Mouse (Mus musculus): ENCODE results near the gene Efr3b. TPM values are rescaled to one million over a fixed set of nuclear protein-coding genes. Genes with fewer than 3 reads are reported as not detected.

Gene Efr3b
- total RNA-seq, 1 experiment from 2014 or later: 1.3 TPM

GRCm38 (mm10) chr12:4039046-4039445, 331 bp upstream of the Efr3b start:
- ATAC-seq (replicated peaks; ENCODE audit: low read depth, poor library complexity, severe bottlenecking): no peak

- ATAC-seq (replicated peaks; ENCODE audit: low read depth, poor library complexity, severe bottlenecking): no peak
Observed at GRCm38 (mm10) chr12:4037511-4037910, 1.2 kb downstream of the Efr3b start.

DNA sequence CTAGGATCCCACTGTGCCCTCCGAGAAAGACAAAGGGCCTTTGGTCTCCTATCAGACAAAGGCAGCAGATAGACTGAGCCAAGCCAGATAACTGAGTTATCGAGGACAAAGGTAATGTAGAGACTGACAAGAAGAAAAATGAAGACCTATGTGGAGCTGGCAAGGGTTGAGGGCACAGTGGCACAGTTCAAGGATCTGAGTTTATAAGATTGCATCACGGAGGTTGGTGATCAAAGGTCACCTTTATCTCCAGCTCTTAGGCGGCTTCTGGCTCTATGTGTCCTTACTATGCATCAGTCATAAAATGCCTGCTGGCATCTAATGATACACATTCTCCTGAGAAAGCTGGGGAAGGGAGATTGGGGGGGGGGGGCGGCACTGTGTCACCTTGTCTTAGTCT, 2.6 kb downstream of the Efr3b start:
- ATAC-seq (replicated peaks; ENCODE audit: low read depth, poor library complexity, severe bottlenecking): no peak

GRCm38 (mm10) chr12:4029064-4029463, 9.7 kb downstream of the Efr3b start:
- peak; percentile 87 for ATAC-seq (replicated peaks; ENCODE audit: low read depth, poor library complexity, severe bottlenecking)

- no peak for ATAC-seq (replicated peaks; ENCODE audit: low read depth, poor library complexity, severe bottlenecking)
Observed at GRCm38 (mm10) chr12:4028516-4028915, 10.2 kb downstream of the Efr3b start.

DNA sequence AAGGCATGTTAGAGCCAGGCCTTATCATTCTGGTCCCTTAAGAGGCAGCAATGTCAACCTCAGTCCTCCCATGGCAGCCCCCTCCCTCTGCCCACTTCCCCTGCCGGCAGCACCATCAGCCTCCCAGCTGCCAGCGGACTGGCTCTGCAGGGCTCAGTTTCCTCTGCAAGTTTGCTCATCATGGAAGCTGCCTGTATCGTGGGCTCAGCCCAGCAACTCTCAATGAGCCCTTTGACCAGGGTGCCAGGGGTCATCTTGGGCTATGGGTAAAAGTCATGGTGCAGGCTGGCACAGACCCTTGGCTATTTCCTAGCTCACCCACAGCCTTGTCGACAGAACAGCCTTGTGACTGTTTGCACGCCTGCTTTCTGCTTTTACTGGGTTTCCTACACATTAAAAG, 14.4 kb downstream of the Efr3b start:
- peak; percentile 66 for ATAC-seq (replicated peaks; ENCODE audit: low read depth, poor library complexity, severe bottlenecking)

DNA sequence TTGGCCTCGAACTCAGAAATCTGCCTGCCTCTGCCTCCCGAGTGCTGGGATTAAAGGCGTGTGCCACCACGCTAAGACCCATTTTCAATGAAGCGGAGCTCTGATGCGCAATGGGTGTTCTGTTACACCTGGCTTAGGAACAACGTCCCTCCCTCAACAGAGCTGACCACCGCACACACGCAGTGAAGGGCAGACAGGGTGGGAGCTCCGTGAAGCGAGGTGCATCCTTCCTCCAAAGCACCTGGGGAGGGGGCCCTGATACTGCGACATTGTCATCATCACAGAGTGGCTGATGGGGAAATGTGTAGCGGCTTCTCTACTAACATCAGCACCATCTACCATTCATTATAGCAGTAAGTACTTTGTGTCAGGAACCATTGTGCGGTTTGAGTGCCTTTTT, 15.2 kb downstream of the Efr3b start:
- no peak for ATAC-seq (replicated peaks; ENCODE audit: low read depth, poor library complexity, severe bottlenecking)

GRCm38 (mm10) chr12:4022845-4023244, 15.9 kb downstream of the Efr3b start:
- ATAC-seq (replicated peaks; ENCODE audit: low read depth, poor library complexity, severe bottlenecking): no peak

- no peak for ATAC-seq (replicated peaks; ENCODE audit: low read depth, poor library complexity, severe bottlenecking)
Observed at GRCm38 (mm10) chr12:4020505-4020904, 18.2 kb downstream of the Efr3b start.

- no peak for ATAC-seq (replicated peaks; ENCODE audit: low read depth, poor library complexity, severe bottlenecking)
Observed at GRCm38 (mm10) chr12:4016321-4016720, 22.4 kb downstream of the Efr3b start.

DNA sequence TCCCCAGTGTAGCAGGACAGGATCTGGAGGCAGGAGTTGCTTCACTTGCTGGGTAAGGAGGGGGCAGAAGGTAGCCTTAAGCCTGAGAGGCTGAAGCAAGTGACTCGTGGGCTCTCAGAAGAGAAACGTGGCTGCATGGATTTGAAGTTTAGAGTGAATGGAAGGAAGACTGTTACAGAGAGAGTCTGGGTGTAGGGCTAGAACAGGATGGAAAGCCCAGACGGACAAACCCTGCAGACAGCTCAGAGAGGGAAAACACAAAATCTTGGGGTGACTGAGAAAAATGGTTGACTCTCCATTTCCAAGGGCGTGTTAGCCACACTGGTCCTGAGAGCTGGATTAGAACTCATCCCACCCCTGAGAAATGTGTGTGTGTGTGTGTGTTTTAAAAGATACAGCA, 23.0 kb downstream of the Efr3b start:
- no peak for ATAC-seq (replicated peaks; ENCODE audit: low read depth, poor library complexity, severe bottlenecking)

DNA sequence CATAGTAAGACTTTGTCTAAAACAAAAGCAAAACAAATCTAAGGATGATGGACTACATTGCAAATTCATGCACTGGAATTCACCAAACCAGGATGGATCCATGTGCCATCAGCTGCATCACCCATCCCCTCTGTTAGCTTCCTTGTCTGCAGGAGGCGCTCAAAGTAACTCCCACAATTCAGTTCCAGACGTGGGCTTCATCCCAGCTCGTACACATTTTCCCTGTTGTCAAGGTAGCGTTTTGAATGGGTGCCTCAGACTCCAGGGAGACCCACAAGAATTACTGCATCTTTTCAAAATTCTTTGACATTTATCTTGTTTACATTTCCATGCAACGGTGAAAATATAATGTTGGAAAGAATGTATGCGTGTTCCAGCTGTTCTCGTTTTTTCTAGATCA, 23.5 kb downstream of the Efr3b start:
- ATAC-seq (replicated peaks; ENCODE audit: low read depth, poor library complexity, severe bottlenecking): no peak

DNA sequence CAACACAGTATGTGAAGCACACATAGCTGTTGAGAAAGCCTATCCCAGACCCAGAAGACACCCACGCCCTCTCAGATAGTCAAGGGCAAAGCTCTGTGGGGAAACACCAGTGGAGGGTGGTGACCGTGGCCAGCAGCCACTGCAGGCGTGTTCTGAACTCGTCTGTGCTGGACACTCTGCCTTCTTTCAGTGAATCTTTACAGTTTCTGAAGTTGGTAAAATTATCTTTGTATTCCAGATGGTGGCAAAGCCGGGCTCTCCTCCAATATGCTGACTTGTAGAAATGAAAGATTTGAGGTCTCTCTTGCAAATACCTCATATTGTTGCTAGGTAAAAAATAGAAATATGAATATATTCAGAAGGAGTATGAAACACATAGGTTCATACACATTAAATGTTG, 27.0 kb downstream of the Efr3b start:
- ATAC-seq (replicated peaks; ENCODE audit: low read depth, poor library complexity, severe bottlenecking): no peak

DNA sequence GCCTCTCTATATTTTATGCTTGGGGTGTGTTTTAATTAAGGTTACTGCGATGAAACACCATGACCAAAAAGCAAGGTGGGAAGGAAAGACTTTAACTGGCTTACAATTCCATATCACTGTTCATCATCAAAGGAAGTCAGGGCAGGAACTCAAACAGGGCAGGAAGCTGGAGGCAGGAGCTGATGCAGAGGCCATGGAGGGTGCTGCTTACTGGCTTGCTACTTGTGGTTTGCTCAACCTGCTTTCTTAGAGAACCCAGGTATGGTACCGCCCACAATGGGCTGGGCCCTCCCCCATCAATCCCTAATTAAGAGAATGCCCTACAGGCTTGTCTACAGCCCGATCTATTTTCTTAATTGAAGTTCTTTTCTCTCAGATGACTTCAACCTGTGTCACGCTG, 27.4 kb downstream of the Efr3b start:
- ATAC-seq (replicated peaks; ENCODE audit: low read depth, poor library complexity, severe bottlenecking): no peak

DNA sequence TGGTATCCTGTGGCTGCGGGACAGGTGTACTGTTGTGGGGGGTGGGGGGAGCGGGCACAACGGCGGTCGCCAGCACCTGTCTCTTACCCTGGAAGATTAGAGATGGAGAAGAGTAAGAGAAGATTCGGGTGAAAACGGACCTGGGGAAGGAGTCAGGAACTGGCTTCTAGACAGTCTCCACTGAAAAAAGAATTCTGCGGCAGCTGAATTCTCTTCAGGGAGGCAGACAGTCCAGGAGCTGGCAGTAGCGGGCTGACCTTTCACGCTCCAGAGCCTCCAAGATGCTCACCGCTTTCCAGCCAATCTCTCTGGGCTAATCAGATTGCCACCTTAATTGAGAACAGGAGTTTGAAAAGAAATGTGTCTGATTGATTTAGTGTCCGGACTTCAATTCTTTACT, 30.0 kb downstream of the Efr3b start:
- ATAC-seq (replicated peaks; ENCODE audit: low read depth, poor library complexity, severe bottlenecking): no peak

GRCm38 (mm10) chr12:4007766-4008165, 30.9 kb downstream of the Efr3b start:
- no peak for ATAC-seq (replicated peaks; ENCODE audit: low read depth, poor library complexity, severe bottlenecking)

GRCm38 (mm10) chr12:4007181-4007580, 31.5 kb downstream of the Efr3b start:
- no peak for ATAC-seq (replicated peaks; ENCODE audit: low read depth, poor library complexity, severe bottlenecking)

DNA sequence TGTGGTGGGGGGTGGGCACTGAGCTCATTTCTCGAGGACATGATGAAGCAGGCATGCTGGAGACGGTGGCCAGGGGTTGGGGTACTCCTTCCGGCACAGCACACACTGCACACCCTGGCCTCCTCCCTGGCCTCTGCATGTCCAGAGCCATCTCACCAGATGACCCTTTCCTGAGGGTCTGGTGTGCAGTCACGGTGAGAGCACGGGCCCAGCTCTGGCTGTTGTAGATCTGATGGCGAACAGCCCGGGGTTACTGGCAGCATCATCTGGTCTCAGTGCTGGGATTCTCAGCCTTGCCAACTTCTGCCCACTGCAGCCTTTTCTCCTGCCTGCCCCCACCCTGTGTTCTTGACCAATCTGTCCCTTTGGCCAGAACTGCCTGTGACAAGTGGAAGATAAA, 32.6 kb downstream of the Efr3b start:
- ATAC-seq (replicated peaks; ENCODE audit: low read depth, poor library complexity, severe bottlenecking): no peak

DNA sequence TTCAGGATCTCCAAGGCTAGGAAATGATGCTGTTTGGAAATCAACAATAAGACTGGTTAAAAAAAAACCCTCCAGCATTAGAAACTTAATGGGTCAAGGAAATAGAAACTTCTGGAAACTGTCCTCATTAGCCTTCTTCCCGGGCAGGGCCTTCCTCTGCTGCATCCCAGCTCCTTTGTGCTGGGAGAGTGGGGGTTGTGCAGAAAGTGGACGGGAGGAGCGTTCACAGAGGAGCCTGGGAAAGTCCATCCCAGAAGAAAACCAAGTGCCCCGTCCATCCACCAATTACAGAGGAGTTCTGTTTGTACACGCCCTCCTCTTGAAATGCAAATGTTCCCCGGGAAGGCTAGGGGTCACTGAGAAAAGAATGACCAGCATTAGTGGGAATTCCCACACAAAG, 34.1 kb downstream of the Efr3b start:
- ATAC-seq (replicated peaks; ENCODE audit: low read depth, poor library complexity, severe bottlenecking): no peak

DNA sequence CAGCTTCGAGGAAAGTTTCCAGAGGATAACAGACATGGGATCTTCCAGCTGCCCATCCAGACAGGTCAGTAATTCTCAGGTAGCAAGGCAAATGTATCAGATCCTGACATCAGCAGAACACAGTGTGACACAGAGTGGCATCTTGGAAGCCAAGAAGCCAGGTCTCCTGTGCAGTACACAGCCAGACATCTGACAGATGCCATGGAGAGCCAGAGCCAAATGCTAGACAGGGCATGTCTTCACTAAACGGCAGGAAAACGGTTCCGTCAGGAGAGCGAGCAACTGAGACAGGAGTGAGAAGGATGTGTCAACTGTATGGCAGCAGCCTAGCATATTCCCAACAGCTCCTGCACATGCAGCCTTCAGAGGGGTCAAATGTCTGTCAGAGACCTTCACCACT, 38.3 kb downstream of the Efr3b start:
- no peak for ATAC-seq (replicated peaks; ENCODE audit: low read depth, poor library complexity, severe bottlenecking)

- ATAC-seq (replicated peaks; ENCODE audit: low read depth, poor library complexity, severe bottlenecking): no peak
Observed at GRCm38 (mm10) chr12:3996749-3997148, 42.0 kb downstream of the Efr3b start.

- ATAC-seq (replicated peaks; ENCODE audit: low read depth, poor library complexity, severe bottlenecking): no peak
Observed at GRCm38 (mm10) chr12:3991047-3991446, 47.7 kb downstream of the Efr3b start.

GRCm38 (mm10) chr12:3989943-3990342, 48.8 kb downstream of the Efr3b start:
- ATAC-seq (replicated peaks; ENCODE audit: low read depth, poor library complexity, severe bottlenecking): no peak

Data from common myeloid progenitor, adult 5-6 weeks (primary cell).